Mouse (Mus musculus) spleen, adult 2 months (tissue): ENCODE data around the gene Myo6. TPM values are rescaled to one million over a fixed set of nuclear protein-coding genes. Genes with fewer than 3 reads are reported as not detected.
A peak's percentile ranks its signal among the peaks of the same experiment; 100 is the strongest.

ENCODE experiments used
- DNase-seq, 2 experiments: peaks; one replicate each; pipeline versions ENCODE4 v3.0.0 to v3.0.0-alpha.2; 2012 to 2021; ENCODE audit warnings: low spot score in 2 of 2, low read depth in 1 of 2
- H3K27ac ChIP-seq: fragments of 200-500 bp; 2 replicates; pipeline ENCODE4 v1.5.1; 2012; ENCODE audit warnings: low read length, inconsistent platforms; ENCODE audit not compliant: insufficient read depth
- H3K27me3 ChIP-seq: fragments of 200-500 bp; 2 replicates; pipeline ENCODE4 v1.6.1; 2012; ENCODE audit warnings: mild to moderate bottlenecking, moderate library complexity, low read length, inconsistent platforms; ENCODE audit not compliant: control insufficient read depth, insufficient read depth
- H3K36me3 ChIP-seq: fragments of 200-500 bp; 2 replicates; pipeline ENCODE4 v1.6.1; 2012; ENCODE audit warnings: mild to moderate bottlenecking, low read length, inconsistent platforms; ENCODE audit not compliant: control insufficient read depth, insufficient read depth
- H3K4me1 ChIP-seq: fragments of 200-500 bp; 2 replicates; pipeline ENCODE4 v1.6.1; 2011; ENCODE audit warnings: inconsistent platforms; ENCODE audit not compliant: control insufficient read depth, insufficient read depth, insufficient read length
- H3K4me3 ChIP-seq: fragments of 200-500 bp; 2 replicates; pipeline ENCODE4 v1.5.1; 2011; ENCODE audit warnings: mild to moderate bottlenecking, inconsistent platforms; ENCODE audit not compliant: insufficient read depth, insufficient read length; ENCODE audit errors: extremely low read depth
- CTCF ChIP-seq: fragments of 200-500 bp; IDR thresholded peaks from 2 replicates; pipeline ENCODE4 v1.5.1; 2011; ENCODE audit warnings: mild to moderate bottlenecking, inconsistent platforms; ENCODE audit not compliant: insufficient read depth, insufficient read length, insufficient replicate concordance; ENCODE audit errors: extremely low read depth
- POLR2A ChIP-seq: fragments of 200-500 bp; IDR thresholded peaks from 2 replicates; pipeline ENCODE4 v1.6.1; 2011; ENCODE audit warnings: low read depth, low read length, inconsistent platforms
- WGBS: fragments of 180-500 bp; shearing (Covaris S2); methylation state at CpG from one replicate; pipeline ENCODE4 v1.1.7; 2018; 5-methylcytosine and 5-hydroxymethylcytosine counted together
- polyA plus RNA-seq: library from polyadenylated mRNA; depleted of rRNA; stranded (reverse); fragments of >200 nt; gene quantifications from 2 replicates; pipeline ENCODE4 v1.2.3, GENCODE M21; 2012

The Myo6 gene
- polyA plus RNA-seq, 1 experiment, result 3.5 TPM

DNA sequence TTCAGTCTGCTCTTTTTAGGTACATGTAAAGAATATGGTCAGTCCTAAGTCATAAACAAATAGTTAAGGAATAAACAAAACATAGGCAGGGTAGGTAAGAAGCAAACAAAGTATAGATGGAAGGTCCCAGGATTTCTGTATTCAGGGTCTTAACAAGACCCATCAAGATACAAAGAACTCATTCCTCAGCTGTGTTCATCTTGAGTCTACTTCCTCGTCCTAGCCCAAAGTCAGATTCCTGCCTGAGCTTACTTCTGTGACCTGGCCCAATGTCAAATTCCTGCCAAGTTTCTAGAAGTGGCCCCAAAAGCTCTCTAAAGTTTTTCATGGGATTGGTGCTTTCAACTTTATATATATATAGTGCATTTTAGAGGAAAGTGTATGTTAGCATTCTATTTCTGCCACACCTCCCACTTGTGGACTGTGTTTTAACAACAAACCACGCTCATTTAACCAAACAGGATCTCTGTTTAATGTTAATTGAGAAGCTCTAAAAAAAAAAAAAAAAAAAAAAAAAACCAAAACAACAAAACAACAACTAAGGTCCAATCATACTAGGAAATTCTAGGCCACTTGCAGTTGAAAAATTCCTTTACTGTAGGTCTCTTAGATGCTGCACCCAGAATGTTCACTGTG is 119.8 kb downstream of the Myo6 start:
- Histone ChIP-seq H3K4me1 (no peaks in the 10 kb centered on the region), H3K36me3 (no peaks in the 10 kb centered on the region), H3K27me3 (no peaks in the 10 kb centered on the region), H3K4me3 (no peak overlapping the region), H3K27ac (no peak overlapping the region)
- DNase-seq, result no peak
- no peak for TF ChIP-seq POLR2A
- TF ChIP-seq CTCF, result no peak
- 93% methylated on average over 2 of the region's 2 CpGs for WGBS

GRCm38 (mm10) chr9:80286845-80287244 is 122.0 kb downstream of the Myo6 start:
- DNase-seq, result no peak
- WGBS, result 46% methylated on average over 7 of the region's 7 CpGs
- no peak overlapping the region for H3K27ac ChIP-seq
- H3K27me3 ChIP-seq, result no peaks in the 10 kb centered on the region
- H3K4me1 ChIP-seq, result no peaks in the 10 kb centered on the region
- no peaks in the 10 kb centered on the region for H3K36me3 ChIP-seq
- H3K4me3 ChIP-seq, result no peak overlapping the region
- no peak for TF ChIP-seq POLR2A
- no peak for TF ChIP-seq CTCF

DNA sequence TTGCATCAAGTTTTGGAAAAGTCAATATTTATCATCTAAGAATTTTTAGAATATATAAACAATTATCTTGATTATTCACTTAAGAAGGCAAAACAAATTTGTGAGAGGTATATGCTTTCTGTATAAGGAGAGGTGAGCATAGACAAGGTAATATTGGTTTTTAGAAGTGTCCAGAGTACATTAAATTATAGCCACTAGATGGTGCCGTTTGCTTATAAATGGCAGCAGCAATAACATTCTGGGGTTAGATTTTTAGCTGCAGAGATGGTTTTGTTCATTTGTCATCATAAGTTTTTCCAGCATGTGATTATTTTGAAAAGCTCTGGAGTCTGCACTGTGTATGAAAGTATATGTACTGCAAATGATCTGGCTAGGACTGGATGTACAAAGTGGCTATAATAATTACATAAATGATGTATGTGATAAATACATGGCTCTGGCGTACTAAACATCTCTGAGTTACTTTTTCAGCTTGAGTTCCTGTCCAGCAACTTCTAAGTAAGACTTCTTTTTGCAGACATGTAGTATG is 128.3 kb downstream of the Myo6 start:
- Histone ChIP-seq H3K27ac (no peak overlapping the region), H3K27me3 (no peaks in the 10 kb centered on the region), H3K4me1 (no peaks in the 10 kb centered on the region), H3K36me3 (no peaks in the 10 kb centered on the region), H3K4me3 (no peak overlapping the region)
- TF ChIP-seq CTCF, result no peak
- TF ChIP-seq POLR2A, result no peak
- WGBS, result 52% methylated on average over 2 of the region's 2 CpGs
- DNase-seq, result no peak

DNA sequence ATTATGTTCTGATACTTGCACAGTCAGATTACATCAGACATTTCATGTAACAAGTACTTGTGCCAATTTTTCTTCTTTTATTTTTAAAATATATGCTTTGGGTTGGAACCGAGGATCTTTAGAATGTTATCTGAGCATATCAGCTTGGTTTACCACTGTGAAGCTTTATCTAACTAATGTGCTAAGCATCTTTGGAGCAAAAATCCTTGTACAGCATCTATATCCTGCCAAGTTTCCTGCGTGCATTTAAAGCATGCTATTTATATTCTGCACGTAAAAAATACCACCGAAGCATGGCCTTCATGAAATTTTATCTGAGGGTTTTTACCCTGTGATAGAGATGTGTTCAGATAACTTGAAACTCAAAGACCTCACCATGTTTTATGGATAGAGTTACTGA is 131.3 kb downstream of the Myo6 start:
- Histone ChIP-seq H3K27me3 (no peaks in the 10 kb centered on the region), H3K27ac (no peak overlapping the region), H3K36me3 (no peaks in the 10 kb centered on the region), H3K4me1 (no peaks in the 10 kb centered on the region), H3K4me3 (no peak overlapping the region)
- WGBS, result 35% methylated on average over 4 of the region's 4 CpGs
- TF ChIP-seq CTCF (no peak), POLR2A (no peak)
- no peak for DNase-seq

DNA sequence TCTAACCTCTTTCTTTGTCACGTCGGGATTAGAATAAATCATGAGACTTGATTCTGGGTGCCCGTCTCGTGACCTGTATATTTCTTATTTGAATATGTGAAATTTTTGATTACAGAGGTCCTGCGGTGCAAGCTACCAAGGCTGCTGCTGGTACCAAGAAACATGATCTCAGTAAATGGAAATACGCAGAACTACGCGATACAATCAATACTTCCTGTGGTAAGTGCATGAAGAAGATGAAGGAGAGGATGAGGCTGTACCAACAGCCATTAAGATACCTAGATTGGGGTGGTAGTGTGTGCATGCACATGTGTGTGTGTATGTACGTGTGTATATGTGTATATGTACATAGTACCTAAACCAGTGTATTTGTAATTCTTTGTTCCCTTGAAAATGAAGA is 134.2 kb downstream of the Myo6 start:
- 89% methylated on average over 9 of the region's 9 CpGs for WGBS
- no peak for TF ChIP-seq CTCF
- TF ChIP-seq POLR2A, result no peak
- no peak overlapping the region for H3K27ac ChIP-seq
- no peak for DNase-seq
- H3K36me3 ChIP-seq, result no peaks in the 10 kb centered on the region
- no peaks in the 10 kb centered on the region for H3K4me1 ChIP-seq
- no peaks in the 10 kb centered on the region for H3K27me3 ChIP-seq
- H3K4me3 ChIP-seq, result no peak overlapping the region

GRCm38 (mm10) chr9:80303518-80303917 is 138.7 kb downstream of the Myo6 start:
- H3K27ac ChIP-seq, result no peak overlapping the region
- TF ChIP-seq CTCF (no peak), POLR2A (no peak)
- H3K4me3 ChIP-seq, result no peak overlapping the region
- no peaks in the 10 kb centered on the region for H3K36me3 ChIP-seq
- no peaks in the 10 kb centered on the region for H3K4me1 ChIP-seq
- peak in 1 of 2 experiments; percentile 25 for DNase-seq
- no peaks in the 10 kb centered on the region for H3K27me3 ChIP-seq
- 66% methylated on average over 4 of the region's 4 CpGs for WGBS

GRCm38 (mm10) chr9:80306390-80306789 is 141.6 kb downstream of the Myo6 start:
- no peak overlapping the region for H3K4me3 ChIP-seq
- H3K36me3 ChIP-seq, result no peaks in the 10 kb centered on the region
- H3K4me1 ChIP-seq, result no peaks in the 10 kb centered on the region
- no peak for TF ChIP-seq CTCF
- no peak for DNase-seq
- H3K27ac ChIP-seq, result no peak overlapping the region
- no peaks in the 10 kb centered on the region for H3K27me3 ChIP-seq
- 94% methylated on average over 4 of the region's 4 CpGs for WGBS
